Mouse (Mus musculus): ENCODE results near the gene Cacna2d3.

GRCm38 (mm10) chr14:29672436-29673050 is 49.1 kb downstream of the Cacna2d3 start:
- no peak for TF ChIP-seq CTCF (IDR thresholded peaks at IDR 0.05; ENCODE audit: low read depth)
- no peak for TF ChIP-seq EP300 (IDR thresholded peaks at IDR 0.05; ENCODE audit: low read depth)

Data from liver, postnatal 0 days (tissue).